Mouse (Mus musculus) CD4-positive helper T cell, adult 2 months (primary cell): ENCODE data around the gene Map2k4.

Experiments
- DNase-seq: peaks from one replicate; pipeline ENCODE4 v3.0.0-alpha.2; 2012; ENCODE audit warnings: low read depth, missing footprints, low spot score

Map2k4 gene

GRCm38 (mm10) chr11:65712754-65713306 is 75.3 kb downstream of the Map2k4 start:
- no peak for DNase-seq

DNA sequence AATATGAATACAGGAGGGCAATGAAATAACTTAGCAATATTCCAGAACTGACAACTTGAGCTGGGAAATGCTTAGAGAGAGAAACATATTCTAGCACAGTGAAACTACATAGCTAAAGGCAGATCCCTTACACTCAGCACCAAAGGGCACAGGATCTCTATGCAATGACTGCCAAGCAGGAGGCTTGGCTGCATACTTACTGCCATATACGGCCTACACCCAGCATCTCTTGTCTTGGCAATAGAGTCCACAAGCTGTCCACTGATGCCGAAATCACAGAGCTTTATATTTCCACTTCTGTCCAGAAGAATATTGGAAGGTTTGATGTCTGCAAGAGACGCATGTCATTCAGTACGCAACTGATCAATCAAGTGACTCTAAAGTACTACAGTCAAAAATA is 81.3 kb downstream of the Map2k4 start:
- DNase-seq = no peak

GRCm38 (mm10) chr11:65706176-65706575 is 81.9 kb downstream of the Map2k4 start:
- DNase-seq = no peak

GRCm38 (mm10) chr11:65704861-65705260 is 83.2 kb downstream of the Map2k4 start:
- DNase-seq = no peak

DNA sequence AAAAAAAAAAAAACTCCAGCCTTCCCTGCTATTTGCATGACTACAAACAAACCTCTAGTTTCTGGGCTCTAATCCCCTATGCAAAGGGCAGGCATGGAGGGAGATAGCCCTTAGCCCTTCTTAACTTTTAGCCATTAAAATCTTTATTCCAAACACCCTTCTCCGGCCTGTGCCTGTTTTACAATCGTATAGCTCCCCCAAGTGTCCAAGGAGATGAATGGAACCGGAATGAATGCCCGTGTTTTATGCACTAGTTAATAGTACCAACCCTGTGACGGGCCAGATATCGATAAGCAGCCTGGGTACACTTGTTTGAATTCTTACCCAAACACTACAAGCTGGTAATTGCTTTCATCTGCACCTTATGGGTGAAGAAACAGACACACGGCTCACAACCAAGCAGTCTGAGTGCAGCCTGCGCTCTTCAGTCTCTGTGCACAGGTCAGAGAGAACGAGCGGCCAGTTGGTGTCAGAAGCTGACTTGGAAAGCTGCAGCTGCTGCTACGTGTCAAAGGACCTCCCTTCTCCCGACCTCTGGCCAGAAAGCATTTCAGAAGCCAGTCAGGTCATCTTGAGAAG is 109.2 kb downstream of the Map2k4 start:
- DNase-seq = no peak

GRCm38 (mm10) chr11:65667348-65667969 is 120.6 kb downstream of the Map2k4 start:
- DNase-seq = no peak

DNA sequence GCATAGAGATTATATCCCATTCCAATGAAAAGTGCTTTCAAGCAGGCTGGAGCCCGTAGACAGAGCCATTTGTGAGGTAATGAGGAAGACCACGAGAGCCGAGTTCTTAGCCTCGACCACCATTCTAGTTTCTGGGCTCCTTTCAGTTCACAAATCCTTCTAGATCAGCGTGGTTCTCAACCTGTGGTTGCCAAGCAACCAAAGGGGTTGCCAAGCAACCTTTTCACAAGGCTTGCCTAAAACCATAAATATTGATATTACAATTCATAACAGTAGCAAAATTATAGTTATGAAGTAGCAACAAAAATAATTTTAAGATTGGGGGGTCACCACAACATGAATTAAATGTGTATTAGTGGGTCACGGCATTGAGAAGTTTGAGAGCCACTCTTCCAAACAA is 123.2 kb downstream of the Map2k4 start:
- no peak for DNase-seq

- DNase-seq = no peak
Measured at GRCm38 (mm10) chr11:65661790-65662522, 126.1 kb downstream of the Map2k4 start.

DNA sequence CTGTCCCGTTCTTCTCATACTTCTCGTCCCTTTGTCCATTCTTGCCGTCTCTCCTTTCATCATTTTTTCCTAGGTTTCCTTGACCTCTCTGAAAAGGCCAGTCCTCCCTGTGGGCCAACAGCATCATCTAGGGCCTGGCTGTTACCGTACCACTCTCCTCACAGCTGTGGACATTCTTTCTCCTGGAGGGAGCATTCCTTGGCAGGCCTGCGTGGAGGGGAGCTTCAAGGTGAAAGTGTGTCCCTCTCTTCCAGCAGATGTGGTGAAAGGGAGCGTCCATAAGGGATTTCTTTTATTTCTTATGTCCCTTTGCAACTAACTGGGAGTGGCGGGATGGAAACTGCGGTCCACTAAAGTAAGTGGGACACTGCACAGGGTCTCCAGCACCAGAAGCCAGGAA is 134.2 kb downstream of the Map2k4 start:
- no peak for DNase-seq

DNA sequence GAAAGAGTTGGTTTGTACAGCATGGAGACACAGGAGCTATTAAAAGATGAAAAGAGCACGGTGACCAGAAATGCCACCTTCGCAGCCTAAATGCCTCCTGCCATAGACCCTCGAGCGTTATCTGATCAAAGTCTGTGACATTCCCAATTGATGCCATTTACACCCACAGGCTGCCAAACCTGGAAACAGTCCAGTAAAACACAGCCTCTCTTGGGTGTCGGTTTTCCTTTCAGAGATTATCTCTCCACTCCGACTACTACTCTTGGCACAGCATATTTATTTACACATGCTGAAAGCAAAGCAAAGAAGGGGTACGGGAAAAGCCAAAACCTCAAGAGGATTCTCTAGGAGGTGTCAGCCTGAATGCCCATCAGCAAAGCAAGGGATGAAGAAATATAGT is 136.7 kb downstream of the Map2k4 start:
- DNase-seq = no peak

DNA sequence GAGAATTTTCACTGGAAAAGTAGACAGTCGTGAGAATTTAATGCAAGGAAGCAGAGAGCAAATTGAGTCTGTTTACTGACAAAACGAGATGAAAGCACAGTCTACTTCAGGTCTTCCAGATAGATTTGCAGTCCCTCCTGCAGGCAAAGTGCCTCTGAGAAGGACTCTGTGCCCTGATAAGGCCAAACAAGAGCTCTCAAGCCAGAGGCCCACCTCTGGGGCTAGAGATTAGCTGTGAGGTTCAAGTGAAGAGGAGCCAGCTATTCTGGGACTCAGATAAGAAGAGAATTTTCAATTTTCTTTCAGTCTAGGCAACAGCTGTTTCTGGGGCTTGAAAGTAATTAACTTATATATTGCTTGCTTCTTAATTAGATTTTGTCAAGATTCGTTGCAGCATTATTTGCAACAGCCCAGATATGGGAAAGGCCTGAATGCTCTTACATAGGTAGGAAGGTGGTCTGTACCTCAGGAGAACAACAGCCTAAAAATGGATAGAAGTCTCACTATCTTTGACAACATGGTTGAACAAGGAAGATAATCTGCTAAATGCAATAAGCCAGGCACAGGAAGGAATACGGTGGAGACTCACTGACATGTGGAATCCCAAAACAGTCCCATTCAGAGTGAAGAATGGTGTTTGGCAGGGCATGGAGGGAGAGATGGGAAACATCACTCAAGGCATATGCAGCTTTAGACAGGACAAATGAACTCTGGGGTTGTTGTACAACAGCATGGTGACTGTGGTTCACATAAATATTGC is 138.0 kb downstream of the Map2k4 start:
- no peak for DNase-seq

- DNase-seq = no peak
Measured at GRCm38 (mm10) chr11:65649469-65649868, 138.6 kb downstream of the Map2k4 start.

- DNase-seq = no peak
Measured at GRCm38 (mm10) chr11:65646314-65646713, 141.8 kb downstream of the Map2k4 start.

GRCm38 (mm10) chr11:65644539-65644938 is 143.6 kb downstream of the Map2k4 start:
- no peak for DNase-seq

GRCm38 (mm10) chr11:65640261-65640660 is 147.8 kb downstream of the Map2k4 start:
- no peak for DNase-seq
